Mouse (Mus musculus): ENCODE measurements around the gene Mif.
"Not testable (repeated sequence)": the region's sequence is repeated elsewhere in the genome, so short reads cannot be mapped to it uniquely, and the experiment has no call there.

Mif gene

GRCm38 (mm10) chr10:75873543-75874170, 13.6 kb upstream of the Mif start:
- no peak for DNase-seq (ENCODE audit: low read depth, low spot score)

GRCm38 (mm10) chr10:75872915-75873542, 13.0 kb upstream of the Mif start:
- peak; percentile 77 for DNase-seq (ENCODE audit: low read depth, low spot score)

DNA sequence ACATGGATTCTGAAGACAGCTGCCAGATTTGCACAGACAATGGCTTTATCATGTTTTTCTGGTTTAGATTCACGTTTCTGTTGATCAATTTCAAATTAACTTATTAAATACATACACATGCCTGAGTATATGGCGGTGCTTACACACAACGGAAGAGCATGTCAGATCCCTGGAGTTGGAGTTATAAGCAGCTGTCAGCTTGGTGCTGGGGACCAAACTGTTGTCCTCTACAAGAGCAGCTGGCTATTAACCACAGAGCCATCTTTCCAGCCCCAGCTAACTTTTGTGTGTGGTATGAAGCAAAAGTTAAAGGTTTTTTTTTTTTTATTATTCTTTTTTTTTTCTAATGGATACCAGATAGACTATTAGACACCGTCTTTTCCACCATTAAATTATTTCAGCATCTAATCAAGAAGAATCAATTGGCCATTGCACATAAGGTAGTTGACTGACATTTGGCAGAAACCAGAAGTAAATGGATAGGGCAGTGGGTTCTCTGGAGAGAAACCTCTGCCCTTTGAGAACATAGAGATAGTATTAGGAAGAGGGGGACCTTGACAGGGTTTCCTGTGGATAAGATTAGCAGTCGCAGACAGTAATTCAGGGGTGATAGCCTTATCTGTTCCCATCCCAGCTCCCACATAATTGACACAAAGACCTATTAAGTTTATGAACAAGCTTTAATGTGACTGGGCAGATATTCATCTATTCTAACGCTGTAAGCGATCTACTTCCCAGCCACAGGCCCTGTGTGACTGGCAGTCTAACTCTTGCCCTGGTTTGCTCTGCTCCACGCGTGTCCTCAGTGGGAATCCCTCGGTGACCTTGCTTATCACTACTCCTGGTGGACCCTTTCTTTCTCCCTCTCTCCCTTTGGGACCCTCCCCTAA, 12.2 kb upstream of the Mif start:
- no peak for DNase-seq (ENCODE audit: low read depth, low spot score)

DNA sequence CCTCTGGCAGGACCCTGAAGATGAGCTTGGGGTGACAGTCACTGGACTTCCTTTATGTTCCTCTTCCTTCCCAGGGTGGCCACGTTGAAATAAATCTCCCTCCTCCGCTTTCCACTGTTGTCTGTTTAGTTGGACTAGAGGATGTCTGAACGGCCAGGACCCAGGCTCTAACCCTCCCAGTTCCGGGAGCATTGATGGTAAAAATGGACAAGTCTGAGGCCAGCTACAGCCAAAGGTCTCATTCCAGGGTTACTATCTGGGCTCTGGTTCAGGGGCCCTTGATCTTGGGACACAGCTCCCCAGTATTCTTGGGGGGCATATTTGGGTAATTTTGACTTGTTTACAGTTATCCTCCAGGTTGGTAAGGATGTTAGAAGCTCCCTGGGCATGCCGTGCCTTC, 1.5 kb upstream of the Mif start:
- DNase-seq (ENCODE audit: low read depth, low spot score): no peak

GRCm38 (mm10) chr10:75860746-75861145, 706 bp upstream of the Mif start:
- DNase-seq (ENCODE audit: low read depth, low spot score): no peak

- no peak for DNase-seq (ENCODE audit: low read depth, low spot score)
Measured at GRCm38 (mm10) chr10:75859107-75859746, 813 bp downstream of the Mif start.

GRCm38 (mm10) chr10:75857598-75857997, 2.4 kb downstream of the Mif start:
- DNase-seq (ENCODE audit: low read depth, low spot score): no peak

DNA sequence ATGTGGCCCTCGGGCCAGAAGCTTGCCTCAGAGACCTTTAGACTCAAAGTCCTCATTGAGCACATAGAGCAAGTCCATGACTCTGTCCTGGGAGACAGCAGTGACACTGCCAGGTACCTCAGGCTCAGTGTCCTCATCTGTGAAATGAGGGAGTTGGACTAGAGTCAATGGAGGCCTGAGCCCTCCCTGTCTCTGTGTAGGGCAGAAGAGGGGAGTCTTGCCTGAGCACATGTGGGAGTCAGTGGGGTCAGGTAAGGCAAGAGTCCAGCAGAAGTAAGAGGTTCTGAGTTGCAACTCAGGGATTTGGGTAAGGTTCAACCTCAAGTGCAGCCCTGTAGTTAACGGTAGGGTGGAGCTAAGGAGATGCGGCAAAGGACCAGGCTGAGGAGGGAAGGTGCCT, 3.1 kb downstream of the Mif start:
- no peak for DNase-seq (ENCODE audit: low read depth, low spot score)

DNA sequence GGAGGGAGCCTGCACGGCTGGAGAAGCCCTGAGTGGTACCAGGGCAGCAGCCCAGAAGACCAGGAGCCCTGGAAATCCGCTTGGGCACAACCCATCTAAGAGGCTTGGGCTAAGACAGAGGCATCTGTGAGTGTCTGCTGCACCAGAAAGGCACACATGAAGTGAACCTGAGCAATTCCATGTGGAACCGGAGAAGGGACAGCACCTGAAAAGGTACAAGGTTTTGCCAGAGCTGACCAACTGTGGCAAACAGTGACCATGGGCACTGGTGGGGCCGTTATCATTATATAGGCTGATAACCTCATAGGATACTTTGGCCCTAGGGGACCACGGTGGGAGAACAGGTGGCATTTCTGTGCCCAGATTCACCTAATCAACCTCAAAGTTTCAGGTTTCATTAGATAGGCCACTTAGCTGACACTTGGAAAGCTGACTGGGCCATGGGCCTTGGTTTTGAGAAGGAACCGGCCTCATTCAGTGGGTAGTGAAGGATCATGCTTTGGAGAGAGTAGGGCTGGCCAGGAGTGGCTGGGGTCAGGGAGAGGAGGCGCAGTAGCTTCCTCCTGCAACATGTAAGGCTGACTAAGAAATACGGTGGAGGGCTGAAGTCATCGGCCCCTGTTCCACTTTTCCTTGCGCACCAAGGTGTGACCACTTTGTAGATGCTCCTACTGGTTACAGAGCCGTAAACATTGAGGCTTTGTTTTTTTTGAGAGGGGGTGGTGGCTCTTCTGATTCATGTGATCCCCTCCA, 3.7 kb downstream of the Mif start:
- no peak for DNase-seq (ENCODE audit: low read depth, low spot score)

DNA sequence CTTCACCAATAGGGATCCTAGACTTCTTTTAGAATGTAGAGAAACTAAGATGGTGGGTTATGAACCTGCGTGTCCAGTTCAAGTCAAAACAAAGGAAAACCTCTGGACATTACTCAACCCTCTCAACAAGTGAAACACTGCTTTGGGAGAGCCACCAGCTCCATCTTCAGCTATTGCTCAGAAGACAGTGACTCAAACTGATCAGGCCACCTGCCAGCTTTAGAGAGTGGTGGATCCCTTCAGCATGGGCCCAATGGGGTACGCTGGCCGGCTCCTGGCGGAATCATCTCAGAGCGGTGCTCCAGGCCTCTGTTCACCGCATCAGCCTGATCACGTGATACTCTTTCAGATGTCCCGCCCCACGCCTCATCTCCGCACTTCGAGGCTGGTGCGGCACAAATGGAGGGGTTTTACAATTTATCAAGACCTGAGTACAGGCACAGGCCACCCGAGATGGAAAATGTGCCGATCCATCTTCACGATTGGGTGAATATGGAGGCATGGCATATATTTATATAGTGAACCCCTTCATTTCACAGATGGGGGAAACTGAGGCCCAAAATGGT, 4.5 kb downstream of the Mif start:
- no peak for DNase-seq (ENCODE audit: low read depth, low spot score)

- no peak for DNase-seq (ENCODE audit: low read depth, low spot score)
Measured at GRCm38 (mm10) chr10:75854791-75855190, 5.2 kb downstream of the Mif start.

DNA sequence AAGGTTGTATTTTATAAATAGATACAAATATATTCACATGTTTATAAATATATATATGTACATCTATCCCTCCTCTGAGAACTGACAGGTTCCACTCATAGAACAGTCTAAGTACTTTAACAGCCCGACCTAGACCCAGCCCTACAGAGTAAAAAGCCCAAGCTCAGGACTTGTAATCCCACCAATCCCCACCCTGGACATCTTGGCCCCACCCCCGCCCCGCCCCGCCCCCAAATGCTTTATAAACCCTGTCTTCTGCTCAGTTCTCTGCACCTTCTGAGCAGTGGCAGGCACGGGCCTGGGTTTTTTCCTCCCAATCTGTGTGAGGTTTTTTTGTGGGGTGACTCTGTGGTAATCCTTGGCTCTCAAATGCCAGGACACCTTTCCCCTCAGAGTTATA, 5.9 kb downstream of the Mif start:
- no peak for DNase-seq (ENCODE audit: low read depth, low spot score)

DNA sequence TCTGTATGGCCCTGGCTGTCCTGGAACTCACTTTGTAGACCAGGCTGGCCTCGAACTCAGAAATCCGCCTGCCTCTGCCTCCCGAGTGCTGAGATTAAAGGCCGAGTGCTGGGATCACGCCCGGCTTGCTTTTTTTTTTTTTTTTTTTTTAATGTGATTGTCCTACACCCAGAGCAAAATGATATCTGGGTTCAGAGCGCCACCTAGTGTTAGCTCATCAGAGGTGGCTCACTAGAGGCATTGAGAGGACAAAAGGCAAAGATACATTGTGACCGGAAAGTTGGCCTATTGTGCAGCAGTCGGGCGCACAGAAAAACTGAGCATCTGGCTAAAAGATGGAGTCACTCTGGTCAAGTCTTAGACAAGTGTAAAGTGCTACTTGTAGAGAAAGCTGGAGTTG, 6.6 kb downstream of the Mif start:
- DNase-seq (ENCODE audit: low read depth, low spot score): peak; percentile 66

GRCm38 (mm10) chr10:75852539-75853125, 7.4 kb downstream of the Mif start:
- no peak for DNase-seq (ENCODE audit: low read depth, low spot score)

- DNase-seq (ENCODE audit: low read depth, low spot score): no peak
Measured at GRCm38 (mm10) chr10:75851681-75852080, 8.4 kb downstream of the Mif start.

DNA sequence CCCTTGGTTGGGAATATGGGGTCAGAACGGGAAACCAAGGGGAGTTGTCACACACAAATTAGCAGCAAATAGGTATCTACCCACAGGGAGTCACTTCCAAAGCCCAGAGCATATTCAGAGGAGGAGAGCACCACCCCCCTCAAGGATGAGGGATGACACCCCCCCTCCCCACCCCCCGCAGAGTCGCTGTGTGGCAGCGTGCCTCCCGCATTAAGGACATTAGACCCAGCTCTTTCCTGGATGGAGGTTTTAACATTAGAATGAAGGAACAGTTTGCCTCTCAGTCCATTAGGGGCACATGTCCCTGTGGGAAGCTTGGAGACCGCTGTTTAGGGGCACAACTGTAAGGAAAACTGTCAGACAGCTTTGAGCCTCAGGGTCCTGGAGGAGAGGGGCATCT, 9.0 kb downstream of the Mif start:
- no peak for DNase-seq (ENCODE audit: low read depth, low spot score)

DNA sequence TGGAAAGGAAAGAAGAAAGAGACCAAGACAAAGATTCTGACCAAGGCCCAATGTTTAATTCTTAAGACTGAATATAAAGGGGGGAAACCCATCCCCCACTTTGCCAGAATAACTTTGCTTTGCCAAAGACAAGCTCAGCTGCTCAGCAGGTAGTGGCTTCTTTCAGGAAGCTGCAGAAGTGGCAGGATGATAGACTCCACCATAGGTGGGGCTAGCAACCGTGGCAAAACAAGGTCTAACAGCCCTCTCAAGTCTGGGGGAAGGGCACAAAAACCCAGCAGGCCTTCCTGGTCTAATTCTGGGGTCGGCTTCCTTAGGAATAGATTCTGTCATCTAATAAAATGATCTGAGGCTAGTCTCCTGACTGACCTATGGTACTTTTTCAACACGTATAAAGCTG, 11.7 kb downstream of the Mif start:
- DNase-seq (ENCODE audit: low read depth, low spot score): no peak

DNA sequence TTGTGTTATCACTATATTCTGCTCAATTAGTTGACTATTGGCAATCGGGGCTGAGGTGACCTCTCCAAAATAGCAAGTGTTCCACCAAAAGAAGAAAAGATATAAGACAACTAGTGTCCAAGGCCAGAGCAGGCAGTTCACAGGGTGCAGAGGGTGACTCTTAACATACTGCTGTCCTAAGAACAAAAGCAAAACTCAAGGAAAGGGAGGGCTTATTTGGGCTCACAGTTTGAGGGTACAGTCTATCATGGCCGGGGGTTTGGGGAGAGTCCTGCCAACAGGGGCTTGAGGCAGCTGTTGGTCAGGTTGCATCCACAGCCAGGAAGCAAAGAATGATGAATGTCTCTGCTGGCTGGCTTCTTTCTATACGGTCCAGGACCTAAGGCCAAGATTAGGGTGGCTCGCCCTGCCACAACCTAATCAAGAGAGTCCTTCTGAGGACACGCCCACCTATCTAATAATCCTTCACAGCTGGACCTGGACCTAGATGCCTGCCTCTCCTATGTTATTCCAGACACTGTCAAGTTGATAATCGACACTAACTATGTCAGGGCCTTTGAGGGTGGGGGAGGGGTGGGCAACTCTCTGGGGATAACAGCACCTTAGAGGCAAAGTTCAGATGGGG, 14.6 kb downstream of the Mif start:
- no peak for DNase-seq (ENCODE audit: low read depth, low spot score)

- DNase-seq (ENCODE audit: low read depth, low spot score): no peak
Measured at GRCm38 (mm10) chr10:75844800-75845199, 15.2 kb downstream of the Mif start.

GRCm38 (mm10) chr10:75843898-75844297, 16.1 kb downstream of the Mif start:
- not testable (repeated sequence) for DNase-seq (ENCODE audit: low read depth, low spot score)
